Mouse (Mus musculus) NIH3T3 (cell line): ENCODE data around the gene Ryr1.

Source experiments
- DNase-seq: peaks from one replicate; pipeline ENCODE4 v3.0.0-alpha.2; 2012; ENCODE audit warnings: low read depth

Ryr1 gene

DNA sequence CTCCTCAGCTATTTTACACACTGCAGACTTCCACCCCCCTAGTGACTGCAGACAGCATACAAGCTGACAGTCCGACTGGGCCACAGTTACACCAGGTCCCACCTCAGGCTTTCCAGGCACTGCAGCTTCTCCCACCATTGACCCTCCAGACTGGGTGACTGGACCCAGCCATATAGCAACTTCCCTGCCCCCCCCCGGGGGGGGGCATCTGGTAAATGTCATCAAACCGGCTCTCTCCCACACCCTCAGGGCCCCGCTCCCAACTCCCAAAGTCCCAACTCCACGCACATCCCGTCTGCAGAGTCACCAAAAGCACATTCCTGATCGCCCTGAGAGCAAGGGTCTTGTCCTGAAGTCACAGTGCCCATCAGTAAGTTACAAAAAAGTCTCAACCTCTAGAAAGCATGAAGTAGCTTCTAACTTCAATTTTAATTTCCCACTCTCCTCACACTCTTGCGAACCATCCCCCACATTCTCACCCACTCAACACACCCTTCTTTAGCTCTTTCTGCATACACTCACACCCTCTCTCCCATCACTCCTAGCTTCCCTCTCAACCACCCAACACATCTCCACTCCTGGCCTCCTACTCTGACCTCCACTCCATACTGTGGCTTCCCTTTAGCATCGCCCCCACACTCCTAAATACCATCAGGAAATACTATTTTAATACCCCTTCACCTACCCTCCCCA lies 164.5 kb downstream of the Ryr1 start:
- no peak for DNase-seq

DNA sequence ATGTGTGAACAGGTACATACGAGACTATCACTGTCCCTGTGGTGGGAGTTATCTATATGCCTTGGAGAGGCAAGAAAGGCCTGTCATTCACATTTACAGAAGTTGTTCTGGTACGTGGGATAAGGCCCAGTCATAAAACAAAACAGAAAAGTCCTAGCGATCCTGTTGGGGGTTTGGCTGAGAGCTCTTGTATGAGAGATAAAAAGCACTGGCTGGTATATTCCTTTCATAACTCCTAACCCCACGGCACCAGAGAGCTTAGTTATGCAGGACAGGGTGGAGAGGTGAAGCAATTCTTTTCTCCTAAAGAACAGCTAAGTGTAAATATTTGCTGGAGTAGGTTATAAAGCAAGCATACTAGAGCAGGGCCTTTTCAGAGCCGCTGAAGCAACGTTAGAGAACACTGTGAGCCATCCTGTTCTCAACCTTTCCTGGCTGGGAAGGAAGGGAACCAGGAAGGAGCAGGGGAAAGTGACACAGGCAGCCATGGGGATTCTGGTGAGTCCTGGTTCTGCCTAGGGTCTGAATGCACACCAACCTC lies 165.4 kb downstream of the Ryr1 start:
- DNase-seq: no peak

DNA sequence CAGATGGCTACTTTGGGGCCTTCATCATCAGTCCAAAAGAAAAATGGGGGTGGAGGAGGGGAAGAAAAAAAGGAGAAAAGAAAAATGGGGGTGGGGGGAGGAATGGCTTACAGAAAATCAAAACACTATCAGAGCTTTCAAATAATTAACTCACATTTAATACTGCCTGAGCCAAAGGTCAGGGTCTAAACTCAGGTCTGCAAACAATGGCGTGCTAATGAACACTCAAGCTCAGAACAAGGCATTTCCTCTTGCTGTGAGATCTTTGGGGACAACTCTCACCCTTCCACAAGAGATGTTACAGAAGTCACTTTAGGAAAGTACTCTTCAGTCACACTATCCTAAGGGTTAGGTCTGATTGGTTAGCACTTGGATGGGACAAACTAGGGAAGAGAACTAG lies 166.2 kb downstream of the Ryr1 start:
- no peak for DNase-seq

DNA sequence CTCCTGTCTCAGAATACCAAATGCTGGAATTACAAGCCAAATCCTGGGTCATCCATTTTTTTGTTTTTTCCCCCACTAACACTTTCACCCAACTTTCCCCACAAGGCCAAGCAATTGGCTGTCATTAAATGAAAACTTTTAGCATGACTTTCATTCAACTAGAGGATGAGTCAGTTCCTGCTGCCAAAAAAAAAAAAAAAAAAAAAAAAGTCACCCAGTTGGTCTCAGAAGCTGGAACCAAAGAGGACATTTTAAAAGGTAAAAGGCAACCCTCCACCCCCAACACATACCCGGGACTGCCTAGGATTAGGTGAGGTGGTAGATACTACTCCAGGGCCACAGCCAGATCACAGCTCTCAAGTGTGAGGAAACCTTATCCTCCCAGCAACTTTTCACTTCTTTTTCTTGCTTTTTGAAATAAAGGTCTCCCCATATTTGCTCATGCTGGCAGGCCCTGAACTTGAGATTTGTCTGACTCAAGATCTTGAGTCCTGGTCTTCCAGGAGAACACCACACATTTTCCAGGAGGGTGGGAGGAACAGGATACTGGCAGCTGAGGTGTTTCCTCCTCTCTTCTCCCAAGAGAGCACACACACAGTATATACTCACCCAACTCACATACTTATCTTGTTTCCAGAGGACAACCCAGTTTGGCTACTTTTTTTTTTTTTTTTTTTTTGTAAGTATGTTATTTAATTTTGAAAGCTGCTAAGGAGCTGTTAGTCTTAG lies 166.8 kb downstream of the Ryr1 start:
- DNase-seq: no peak

DNA sequence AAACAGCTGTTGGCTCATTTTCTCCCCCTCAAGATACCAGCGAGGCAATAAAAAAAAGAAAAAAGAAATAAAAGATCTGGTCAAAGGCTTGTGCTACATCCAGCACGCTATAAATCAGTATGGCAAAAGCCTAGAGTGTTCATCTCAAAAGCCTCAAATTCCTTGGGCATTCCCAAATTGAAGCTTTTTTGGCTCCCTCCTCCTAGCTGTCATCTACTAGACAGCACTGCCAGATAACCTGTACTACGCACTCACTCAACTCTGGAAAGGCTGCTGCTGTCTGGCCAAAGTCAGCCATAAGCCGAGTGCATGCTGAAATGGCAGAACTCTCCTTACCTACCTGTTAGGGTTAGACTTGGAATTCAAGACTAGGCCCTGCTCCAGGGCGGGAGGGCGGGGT lies 167.7 kb downstream of the Ryr1 start:
- DNase-seq: peak; percentile 56

DNA sequence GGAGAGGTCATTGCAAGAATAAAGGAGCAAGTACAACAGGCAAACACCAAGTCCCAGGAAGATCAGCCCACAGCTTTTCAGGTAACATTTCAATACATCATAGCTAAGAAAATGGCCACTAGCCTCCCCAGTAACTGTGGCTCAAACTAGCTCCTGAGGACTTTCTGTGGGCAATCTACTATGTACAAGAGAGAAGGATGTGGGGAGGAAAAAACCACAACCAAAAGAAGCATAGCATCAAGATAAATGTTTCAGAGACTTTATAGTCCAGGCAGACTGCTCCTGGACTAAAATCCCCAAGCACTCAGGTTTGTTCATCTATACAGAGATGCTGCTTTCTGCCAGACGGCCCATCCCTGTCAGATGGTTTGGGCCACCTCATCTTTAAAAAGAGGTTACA lies 168.7 kb downstream of the Ryr1 start:
- DNase-seq: no peak

DNA sequence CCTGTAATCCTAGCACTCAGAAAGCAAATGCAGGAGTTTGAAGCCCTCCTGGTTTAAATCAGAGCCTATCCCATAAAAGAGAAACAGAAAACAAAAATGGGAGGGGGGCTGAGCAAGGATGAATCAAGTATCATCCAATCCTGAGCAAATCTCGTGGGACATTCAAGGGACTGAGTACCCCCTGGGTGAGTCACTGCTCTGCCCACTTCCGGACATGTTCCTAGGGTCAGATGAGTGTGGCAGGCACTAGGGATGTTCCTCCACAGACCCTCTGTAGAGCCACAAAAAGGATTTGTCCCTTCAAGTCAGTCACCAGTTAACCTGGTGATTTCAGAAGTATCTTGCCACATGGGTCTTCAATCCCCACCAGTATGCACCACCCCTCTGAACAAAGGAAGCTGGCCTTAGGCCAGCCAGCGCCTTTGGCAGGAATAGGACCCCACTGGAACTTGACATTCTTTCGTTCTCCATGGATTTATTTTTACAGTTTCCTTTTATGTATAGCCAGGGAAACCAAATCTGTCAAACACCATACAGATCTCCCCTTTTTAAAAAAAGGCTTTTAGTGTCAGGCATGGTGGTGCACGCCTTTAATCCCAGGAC lies 169.6 kb downstream of the Ryr1 start:
- DNase-seq: peak; percentile 60

DNA sequence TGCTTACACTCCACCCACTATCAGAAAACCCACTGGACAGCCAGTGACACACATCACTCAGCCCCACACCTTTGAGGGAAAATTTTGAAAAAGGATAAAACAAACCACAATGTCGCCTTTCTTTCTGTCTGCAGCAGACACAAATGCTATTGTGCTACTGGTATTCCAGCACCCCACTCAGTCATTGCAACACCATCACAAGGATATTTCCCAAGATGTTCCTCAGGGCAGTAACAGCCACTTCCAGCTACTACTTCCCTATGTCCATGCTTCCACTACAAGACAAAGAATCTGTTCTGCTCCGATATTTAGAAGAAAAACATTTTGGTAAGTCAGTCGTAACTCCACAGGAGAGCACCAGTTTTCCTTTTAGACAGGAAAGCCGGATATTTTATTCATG lies 170.2 kb downstream of the Ryr1 start:
- no peak for DNase-seq

DNA sequence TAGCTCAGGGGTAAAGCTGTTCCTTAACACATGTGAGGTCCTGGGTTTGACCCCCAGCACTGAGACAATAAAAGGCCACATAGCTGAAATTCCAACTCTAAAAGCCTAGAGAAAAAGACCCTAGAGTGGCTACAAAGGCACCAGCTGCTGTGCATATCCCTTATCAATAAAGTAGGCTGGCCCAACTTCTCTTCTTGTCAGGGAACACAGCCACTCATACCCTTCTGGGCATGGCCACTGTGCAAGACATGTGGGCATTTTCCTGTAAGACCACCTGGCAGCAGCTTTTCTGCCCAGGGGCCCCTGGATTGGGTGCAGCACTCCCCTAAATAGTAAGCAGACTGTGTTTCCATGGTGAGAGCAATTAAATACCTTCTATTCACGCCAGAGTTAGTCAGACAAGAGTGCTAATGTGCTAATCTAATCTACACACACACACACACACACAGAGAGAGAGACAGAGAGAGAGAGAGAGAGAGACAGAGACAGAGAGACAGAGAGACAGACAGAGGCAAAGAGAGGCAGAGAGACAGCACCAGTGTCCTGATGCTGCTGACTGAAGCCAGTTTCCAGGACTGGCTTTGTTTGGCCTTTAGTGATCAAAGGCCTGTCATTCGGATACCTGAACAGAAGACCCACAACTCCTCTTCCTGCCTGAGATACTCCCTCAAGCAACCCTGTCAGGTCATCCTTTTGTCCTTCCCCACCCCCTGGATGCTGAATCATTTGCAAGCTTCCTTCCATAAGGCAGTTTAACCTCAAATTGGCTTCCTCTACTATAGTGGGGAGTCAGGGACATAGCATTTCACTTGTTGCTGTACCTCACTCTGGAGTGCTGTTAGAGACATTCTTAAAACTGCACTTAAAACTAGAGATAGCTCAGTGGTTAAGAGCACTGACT lies 171.3 kb downstream of the Ryr1 start:
- DNase-seq: no peak
